Mouse (Mus musculus) spleen, adult 18-20 months (tissue): ENCODE results near the gene Gramd1b.

ENCODE experiments used
- DNase-seq, 2 experiments: peaks; one replicate each; pipeline ENCODE4 v3.0.0; 2022; ENCODE audit warnings: mixed read lengths in 2 of 2

Gramd1b gene

GRCm38 (mm10) chr9:40457448-40457847, 73.7 kb downstream of the Gramd1b start:
- DNase-seq: no peak

GRCm38 (mm10) chr9:40456191-40456590, 75.0 kb downstream of the Gramd1b start:
- DNase-seq: no peak

- DNase-seq: peak; percentile 51 to 65
Measured at GRCm38 (mm10) chr9:40455336-40456185, 75.6 kb downstream of the Gramd1b start.

DNA sequence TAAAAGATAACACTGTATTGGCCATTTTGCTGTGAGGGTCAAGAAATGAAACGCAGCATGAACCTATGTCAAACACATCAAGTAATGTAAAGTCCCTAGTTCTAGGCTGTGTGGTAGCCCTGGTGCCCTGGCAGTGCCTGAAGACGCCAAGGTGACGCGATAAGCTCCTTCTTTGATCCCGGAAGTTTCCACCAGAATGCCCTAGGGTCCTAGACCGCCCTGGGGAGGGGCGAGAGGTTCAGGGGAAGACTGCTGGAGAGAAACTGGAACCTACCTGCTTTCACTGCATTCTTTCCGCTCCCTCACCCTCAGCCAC, 76.2 kb downstream of the Gramd1b start:
- no peak for DNase-seq

GRCm38 (mm10) chr9:40453889-40454288, 77.3 kb downstream of the Gramd1b start:
- no peak for DNase-seq

DNA sequence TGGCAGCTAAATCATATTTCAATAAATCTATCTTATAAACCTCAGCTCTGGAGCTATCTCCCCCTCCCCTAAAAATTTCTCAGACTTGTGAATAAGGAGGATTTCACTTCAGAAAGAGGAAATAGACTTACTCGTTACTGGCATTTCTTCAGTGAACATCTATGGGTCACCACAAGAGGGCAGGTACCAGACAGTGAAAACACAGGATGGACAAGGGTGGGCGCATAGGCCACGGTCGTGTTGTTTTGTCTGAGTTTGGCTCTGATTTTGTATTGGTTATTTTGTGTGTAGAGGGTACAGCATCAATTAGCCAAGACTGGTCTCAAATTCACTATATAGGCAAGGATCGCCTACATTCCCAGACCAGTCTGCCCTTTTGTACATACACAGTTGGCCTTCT, 79.0 kb downstream of the Gramd1b start:
- DNase-seq: no peak

DNA sequence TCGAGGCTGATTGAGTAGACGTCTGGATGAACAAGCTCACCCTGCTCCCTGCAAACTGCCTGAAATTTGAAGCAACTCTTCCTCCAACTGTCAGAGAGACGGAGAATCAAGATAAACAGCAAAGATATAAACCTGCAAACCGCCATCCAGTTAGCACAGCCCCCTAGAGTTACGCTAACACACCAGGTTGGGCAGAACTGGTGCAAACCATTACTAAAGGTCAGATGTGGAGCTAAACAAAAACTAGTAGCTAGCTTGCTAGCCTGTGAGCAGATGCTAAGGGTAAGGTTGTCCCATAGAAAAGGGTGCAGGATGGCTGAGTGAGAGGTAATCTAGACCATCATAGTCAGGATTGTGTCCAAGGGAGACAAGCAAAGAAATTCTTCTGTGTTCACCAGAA, 80.4 kb downstream of the Gramd1b start:
- DNase-seq: no peak

GRCm38 (mm10) chr9:40450417-40450714, 80.8 kb downstream of the Gramd1b start:
- no peak for DNase-seq

DNA sequence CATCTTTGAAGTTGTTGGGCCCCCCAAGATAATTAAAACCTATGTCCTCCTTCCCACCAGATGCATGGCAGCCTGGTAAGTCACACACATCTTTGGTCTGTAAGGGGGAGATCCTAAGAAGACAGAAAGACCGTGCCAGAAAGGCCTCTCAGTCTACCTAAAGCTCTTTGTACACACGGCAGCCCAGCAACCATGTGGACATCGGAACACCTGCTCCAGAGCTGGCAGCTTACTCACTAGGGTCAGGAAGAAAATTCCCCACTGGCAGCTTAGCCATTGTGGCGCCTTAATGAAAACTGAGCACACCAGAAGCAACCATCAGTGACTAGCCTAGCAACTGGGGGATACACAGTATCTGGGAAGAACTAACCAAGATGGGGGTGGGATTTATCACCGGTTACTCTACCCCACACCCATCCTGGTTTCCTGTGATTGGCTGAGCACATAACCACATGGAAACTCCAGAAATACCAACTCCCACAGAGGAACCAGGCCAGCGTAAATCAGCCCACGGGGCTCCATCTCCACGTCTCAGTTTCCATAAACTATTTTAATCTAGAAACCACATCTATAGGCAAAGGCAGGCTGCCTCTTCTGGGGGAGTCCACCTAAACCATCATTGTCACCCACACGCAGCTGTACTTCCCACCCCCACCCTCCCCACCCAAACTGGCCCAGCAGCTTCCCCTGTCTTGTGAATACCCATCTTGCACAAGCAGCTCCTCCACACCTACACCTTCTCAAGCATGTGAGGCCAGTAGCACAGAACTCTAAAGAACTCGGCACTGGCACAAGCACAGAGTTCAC, 81.4 kb downstream of the Gramd1b start:
- no peak for DNase-seq

GRCm38 (mm10) chr9:40448646-40449243, 82.4 kb downstream of the Gramd1b start:
- no peak for DNase-seq

DNA sequence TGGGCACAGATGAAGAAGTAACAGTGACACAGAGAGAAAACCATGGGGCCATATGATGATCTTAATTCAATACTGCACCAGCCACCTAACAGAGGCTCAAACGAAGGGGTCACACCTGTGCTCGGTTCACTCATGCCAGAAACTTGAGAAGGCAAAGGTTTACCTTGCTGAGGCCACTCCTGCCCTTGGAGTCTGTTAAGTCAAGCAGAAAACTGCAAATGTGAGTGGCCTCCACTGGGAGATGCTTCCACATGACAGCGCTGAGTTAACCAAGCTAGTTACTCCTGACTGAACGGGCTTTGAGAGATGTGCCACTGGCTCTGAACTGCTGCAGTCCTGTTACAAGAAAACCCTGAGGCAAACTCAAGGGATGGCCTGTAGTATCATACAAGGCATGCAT, 83.9 kb downstream of the Gramd1b start:
- no peak for DNase-seq

DNA sequence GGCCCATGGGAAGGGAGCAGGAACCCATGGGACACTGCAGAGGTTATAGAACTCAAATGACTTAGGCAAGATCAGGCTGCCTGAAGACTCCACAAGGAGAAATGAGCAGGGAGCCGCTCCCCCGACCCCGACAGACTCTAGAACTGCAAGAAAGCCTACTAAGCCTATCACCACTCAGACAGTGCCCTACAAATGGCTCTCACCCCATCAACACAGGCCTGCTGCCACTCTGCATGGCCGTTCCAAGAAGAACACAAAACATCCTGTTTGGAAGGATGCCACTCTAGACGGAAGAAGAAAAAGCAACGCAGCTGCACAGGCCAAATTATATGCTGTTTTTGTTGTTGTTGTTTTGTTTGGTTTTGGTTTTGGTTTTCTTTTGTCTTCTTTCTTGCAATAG, 86.2 kb downstream of the Gramd1b start:
- DNase-seq: no peak

DNA sequence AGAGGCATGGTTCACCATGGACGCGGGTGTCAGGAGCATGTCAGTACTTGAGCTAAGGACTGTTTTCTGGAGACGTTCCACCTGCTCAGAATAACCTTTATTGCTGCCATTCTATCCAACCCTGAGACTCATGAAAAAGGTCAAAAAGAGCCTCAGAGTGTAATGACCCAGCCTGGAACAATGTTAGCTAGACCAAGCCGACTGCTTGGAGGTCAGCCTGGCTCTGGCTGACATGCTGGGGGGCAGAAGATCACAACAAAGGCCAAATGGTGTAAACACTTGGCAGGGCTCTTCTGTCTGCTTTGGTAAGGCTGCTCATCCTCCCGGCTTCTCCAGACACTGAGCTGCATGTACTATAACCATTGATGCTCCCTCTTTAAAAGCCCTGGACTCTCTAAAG, 88.4 kb downstream of the Gramd1b start:
- no peak for DNase-seq

GRCm38 (mm10) chr9:40439973-40440687, 91.1 kb downstream of the Gramd1b start:
- DNase-seq: no peak

- no peak for DNase-seq
Measured at GRCm38 (mm10) chr9:40438731-40439526, 92.3 kb downstream of the Gramd1b start.

DNA sequence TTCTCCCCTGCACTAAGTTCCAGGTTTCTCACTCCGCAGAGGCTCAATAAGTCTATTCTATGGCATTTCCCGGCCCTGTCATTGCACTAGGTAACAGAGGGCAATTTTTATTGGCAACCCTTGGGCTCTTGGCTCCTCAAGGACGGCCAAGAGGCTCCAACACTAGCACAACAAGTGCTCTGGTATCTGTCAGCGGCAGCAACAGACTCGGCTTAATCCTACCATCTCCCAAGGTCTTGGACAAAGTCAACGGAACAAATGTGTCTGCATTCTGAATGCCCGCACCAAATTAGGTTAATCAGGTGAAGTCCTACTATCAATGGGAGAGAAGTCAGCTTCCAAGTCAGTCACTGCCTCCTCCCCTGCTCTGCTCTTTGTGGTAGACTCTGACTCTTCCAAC, 93.3 kb downstream of the Gramd1b start:
- no peak for DNase-seq

DNA sequence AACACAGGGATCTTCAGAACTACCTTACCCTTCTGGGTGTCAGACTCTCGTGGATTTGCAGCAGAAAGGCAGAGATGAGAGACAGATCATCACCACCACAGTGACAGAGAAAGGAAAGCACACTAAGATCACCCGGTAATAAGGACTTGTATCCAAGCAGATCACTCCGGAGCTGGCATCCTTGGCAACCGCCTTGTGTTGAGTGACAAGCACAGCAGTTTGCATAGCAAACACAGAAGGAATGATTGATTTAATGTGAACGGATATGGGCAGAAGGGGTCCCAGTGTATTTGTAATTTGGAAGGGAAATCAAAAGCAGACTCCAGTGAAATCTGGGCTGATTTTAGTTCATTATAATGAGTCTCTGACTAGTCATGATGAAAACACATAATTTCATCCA, 97.9 kb downstream of the Gramd1b start:
- no peak for DNase-seq

- no peak for DNase-seq
Measured at GRCm38 (mm10) chr9:40430969-40431368, 100.2 kb downstream of the Gramd1b start.

DNA sequence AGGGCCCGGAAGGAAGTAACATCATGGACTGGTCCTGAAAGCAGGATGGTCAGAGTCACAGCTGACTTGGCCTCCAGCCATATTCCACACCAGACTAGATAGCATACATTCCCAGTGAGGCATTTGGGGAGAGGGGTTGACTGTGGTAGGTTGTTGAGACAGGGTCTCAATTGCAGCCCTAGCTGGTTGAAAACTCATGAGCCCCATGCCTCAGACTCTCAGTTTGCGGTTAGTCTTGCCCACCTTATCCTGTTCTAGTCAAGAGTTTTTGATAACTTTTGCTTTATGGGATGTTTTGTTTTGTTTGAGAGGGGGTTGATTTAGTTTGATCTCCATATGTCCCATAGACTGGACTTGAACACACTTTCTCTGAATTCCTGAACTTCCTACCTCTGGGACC, 103.5 kb downstream of the Gramd1b start:
- DNase-seq: no peak

DNA sequence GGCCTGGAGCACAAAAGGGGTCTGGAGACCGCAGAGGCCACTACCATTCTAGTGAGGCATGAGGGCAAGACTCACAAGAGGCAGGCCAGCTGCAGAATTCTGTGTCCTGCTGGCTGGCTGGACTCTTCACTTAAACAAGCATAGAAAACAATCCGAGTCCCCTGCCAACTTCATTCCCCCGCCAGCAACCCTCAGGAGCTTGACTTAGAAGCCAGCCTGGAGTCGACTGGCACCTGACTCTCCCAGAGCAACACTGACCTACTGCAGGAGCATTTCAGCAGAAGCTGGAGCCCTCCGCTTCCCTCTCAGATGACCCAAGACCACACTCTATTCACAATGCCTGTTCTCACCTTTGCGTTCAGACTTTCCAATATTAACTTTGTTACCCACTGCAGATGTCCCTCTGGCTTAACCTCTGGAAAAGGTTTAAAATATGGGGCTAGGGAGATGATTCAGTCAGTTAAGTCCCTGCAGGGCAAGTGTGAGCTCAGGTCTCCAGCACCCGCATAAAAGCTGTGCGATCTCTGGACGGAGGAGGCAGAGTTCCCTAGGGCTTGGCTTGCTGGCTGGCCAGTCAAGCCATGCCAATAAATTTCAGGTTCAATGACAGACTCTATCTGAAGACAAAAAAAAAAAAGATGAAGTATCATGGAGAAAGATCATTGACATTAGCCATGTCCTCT, 104.8 kb downstream of the Gramd1b start:
- no peak for DNase-seq

DNA sequence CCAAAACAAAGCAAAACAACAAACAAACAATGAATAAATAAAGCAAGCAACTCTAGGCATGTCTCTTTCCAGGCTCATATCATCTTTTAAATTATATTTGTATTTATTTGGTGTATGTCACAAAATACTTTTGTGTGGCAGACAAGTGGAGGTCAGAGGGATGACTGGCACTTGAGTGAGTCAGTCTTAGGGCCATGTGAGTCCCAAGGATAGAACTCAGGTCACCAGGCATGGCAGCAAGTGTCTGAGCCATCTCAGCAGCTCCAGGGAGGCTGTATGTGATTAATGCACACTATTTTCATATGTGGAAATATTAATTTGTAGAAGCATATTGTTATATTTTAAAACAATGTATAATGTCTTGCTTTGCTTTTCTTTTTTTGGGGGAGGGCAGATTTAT, 106.3 kb downstream of the Gramd1b start:
- DNase-seq: no peak

- peak; percentile 24 to 28 for DNase-seq
Measured at GRCm38 (mm10) chr9:40423427-40423867, 107.7 kb downstream of the Gramd1b start.
